Mouse (Mus musculus): ENCODE results near the gene Slc22a23. TPM values are rescaled to one million over a fixed set of nuclear protein-coding genes. Genes with fewer than 3 reads are reported as not detected.

Gene Slc22a23
- polyA plus RNA-seq, 1 experiment from 2014 or later: 7.0 TPM

DNA sequence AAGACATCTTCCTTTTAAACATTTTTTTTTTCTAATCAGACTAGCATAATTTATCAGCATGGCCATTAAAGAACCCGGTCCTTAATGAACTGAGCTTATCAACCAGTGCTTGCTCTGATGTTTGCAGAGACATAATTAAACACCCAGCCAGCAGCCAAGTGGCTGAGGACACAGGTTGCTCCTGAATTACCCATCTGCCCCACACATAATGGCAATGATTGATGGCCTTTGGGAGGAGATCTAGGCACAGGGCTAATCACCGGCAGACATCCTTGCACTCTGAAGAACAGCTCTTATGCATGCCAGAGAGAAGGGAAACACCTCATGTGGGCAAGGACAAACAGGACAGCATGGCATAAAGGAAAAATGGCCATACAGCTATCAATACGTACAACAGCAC is 102.8 kb downstream of the Slc22a23 start:
- TF ChIP-seq CTCF (IDR thresholded peaks at IDR 0.05; ENCODE audit: low read depth) (no peak), EP300 (IDR thresholded peaks at IDR 0.05; ENCODE audit: low read depth) (no peak)
- ATAC-seq: no peak
- Histone ChIP-seq H3K27ac (ENCODE audit: low read depth) (no peak overlapping the region), H3K36me3 (replicated peaks; ENCODE audit: insufficient read depth, low read length) (0 out of 2 replicates have a peak, but pooled peaks cover 2% of the 10 kb centered on the region), H3K9me3 (ENCODE audit: low read length) (no peaks in the 10 kb centered on the region), H3K9ac (replicated peaks) (no peak overlapping the region), H3K27me3 (ENCODE audit: insufficient read depth, low read length) (no peaks in the 10 kb centered on the region), H3K4me3 (ENCODE audit: low read depth, low read length) (no peak overlapping the region), H3K4me2 (ENCODE audit: low read depth, low read length) (no peak overlapping the region), H3K4me1 (ENCODE audit: insufficient read depth) (peaks cover 29% of the 10 kb centered on the region)
- 65% methylated on average over 3 of the region's 3 CpGs for WGBS (ENCODE audit: insufficient replicate concordance)
- no peak for DNase-seq

DNA sequence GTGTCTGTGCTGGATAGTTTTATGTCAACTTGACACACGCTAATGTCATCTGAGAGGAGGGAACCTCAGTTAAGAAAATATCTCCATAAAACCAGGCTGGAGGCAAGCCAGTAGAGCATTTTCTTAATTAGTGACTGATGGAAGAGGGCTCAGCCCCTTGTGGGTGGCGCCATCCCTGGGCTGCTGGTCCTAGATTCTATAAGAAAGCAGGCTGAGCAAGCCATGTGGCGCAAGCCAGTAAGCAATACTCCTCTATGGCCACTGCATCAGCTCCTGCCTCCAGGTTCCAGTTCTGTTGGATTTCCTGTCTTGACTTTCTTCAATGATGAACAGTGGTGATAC is 104.9 kb downstream of the Slc22a23 start:
- H3K9ac ChIP-seq (replicated peaks): no peak overlapping the region
- no peaks in the 10 kb centered on the region for H3K36me3 ChIP-seq (replicated peaks; ENCODE audit: insufficient read depth, low read length)
- no peaks in the 10 kb centered on the region for H3K9me3 ChIP-seq (ENCODE audit: low read length)
- no peak overlapping the region for H3K4me2 ChIP-seq (ENCODE audit: low read depth, low read length)
- ATAC-seq: peak; percentile 50; the same call in 1 of the 2 replicates
- 84% methylated on average over 3 of the region's 3 CpGs for WGBS (ENCODE audit: insufficient replicate concordance)
- H3K27ac ChIP-seq (ENCODE audit: low read depth): peak overlapping the region; percentile 63
- TF ChIP-seq EP300 (IDR thresholded peaks at IDR 0.05; ENCODE audit: low read depth) (no peak), CTCF (IDR thresholded peaks at IDR 0.05; ENCODE audit: low read depth) (no peak)
- H3K4me1 ChIP-seq (ENCODE audit: insufficient read depth): peaks cover 20% of the 10 kb centered on the region
- H3K27me3 ChIP-seq (ENCODE audit: insufficient read depth, low read length): no peaks in the 10 kb centered on the region
- DNase-seq: no peak
- no peak overlapping the region for H3K4me3 ChIP-seq (ENCODE audit: low read depth, low read length)

DNA sequence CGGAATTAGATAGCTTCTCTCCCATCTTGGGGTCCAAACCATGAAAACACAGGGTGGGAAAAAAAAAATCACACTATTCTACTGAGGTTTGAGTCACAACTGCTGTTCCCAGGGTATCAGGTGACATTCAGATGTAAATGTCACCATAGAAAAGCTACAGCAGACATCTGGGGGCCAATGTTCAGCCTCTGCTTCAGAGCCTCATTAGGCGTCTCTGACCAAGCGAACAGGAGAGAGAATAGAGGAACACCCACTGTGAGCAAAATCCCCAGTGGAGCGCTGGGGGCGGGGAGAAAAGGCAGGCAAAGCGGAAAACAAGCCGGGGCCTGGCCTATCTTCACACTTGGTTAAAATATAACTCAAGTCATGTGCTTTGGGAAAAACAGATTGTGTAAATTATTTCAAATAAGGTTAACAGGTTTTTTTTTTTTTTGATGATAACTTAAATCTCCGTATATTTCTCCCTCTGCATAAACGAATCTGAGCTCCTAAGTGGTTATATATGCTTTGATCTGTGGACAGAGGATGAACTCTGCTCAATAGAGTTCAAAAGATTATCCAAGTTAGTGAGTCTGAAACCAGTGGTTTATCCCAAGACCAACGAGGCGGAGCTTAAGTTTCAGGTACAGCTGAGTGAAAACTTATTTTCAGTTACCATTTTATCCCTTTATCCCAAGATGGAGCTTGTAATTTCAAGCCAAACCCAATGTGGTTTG is 105.5 kb downstream of the Slc22a23 start:
- no peaks in the 10 kb centered on the region for H3K27me3 ChIP-seq (ENCODE audit: insufficient read depth, low read length)
- H3K4me2 ChIP-seq (ENCODE audit: low read depth, low read length): no peak overlapping the region
- WGBS (ENCODE audit: insufficient replicate concordance): 63% methylated on average over 11 of the region's 11 CpGs
- peaks cover 20% of the 10 kb centered on the region for H3K4me1 ChIP-seq (ENCODE audit: insufficient read depth)
- H3K4me3 ChIP-seq (ENCODE audit: low read depth, low read length): no peak overlapping the region
- H3K27ac ChIP-seq (ENCODE audit: low read depth): peak overlapping the region; percentile 63
- no peaks in the 10 kb centered on the region for H3K36me3 ChIP-seq (replicated peaks; ENCODE audit: insufficient read depth, low read length)
- no peak overlapping the region for H3K9ac ChIP-seq (replicated peaks)
- DNase-seq: peak; percentile 63
- no peak for TF ChIP-seq CTCF (IDR thresholded peaks at IDR 0.05; ENCODE audit: low read depth)
- TF ChIP-seq EP300 (IDR thresholded peaks at IDR 0.05; ENCODE audit: low read depth): no peak
- no peaks in the 10 kb centered on the region for H3K9me3 ChIP-seq (ENCODE audit: low read length)
- ATAC-seq: peak; percentile 80

DNA sequence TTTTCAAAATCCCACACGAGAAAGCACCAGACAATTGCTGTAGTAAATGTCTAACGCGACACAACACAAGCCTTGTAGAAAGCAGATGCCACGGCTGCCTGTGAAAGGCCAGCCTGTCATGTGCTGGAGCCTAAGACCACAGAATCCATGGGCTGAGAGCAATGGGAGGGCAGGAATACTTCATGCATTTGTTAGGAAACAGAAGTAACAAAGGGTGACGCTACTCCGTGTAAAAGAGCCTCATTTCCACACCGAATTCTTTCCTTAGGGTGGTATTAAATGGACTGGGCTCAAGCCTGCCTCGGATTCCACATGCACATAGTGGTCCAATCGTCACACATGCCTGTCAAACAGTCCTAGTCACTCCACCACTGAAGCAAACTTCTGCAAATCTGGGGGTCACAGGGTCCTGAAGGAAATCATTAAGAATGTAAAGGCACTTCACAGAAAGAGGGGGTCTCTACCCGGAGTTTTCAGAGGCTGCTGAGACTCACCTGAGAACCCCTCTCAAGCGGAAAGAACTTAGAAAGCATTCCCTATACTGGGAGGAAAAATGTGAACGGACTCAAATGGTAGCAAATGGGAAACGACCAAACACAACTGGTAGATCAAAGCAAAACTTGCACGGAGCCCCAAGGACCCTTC is 106.2 kb downstream of the Slc22a23 start:
- no peak overlapping the region for H3K4me2 ChIP-seq (ENCODE audit: low read depth, low read length)
- H3K27ac ChIP-seq (ENCODE audit: low read depth): peak overlapping the region; percentile 7
- no peak for ATAC-seq
- H3K36me3 ChIP-seq (replicated peaks; ENCODE audit: insufficient read depth, low read length): no peaks in the 10 kb centered on the region
- H3K9ac ChIP-seq (replicated peaks): no peak overlapping the region
- peaks cover 20% of the 10 kb centered on the region for H3K4me1 ChIP-seq (ENCODE audit: insufficient read depth)
- no peaks in the 10 kb centered on the region for H3K27me3 ChIP-seq (ENCODE audit: insufficient read depth, low read length)
- TF ChIP-seq CTCF (IDR thresholded peaks at IDR 0.05; ENCODE audit: low read depth) (no peak), EP300 (IDR thresholded peaks at IDR 0.05; ENCODE audit: low read depth) (no peak)
- DNase-seq: no peak
- WGBS (ENCODE audit: insufficient replicate concordance): 51% methylated on average over 14 of the region's 14 CpGs
- H3K4me3 ChIP-seq (ENCODE audit: low read depth, low read length): no peak overlapping the region
- no peaks in the 10 kb centered on the region for H3K9me3 ChIP-seq (ENCODE audit: low read length)

DNA sequence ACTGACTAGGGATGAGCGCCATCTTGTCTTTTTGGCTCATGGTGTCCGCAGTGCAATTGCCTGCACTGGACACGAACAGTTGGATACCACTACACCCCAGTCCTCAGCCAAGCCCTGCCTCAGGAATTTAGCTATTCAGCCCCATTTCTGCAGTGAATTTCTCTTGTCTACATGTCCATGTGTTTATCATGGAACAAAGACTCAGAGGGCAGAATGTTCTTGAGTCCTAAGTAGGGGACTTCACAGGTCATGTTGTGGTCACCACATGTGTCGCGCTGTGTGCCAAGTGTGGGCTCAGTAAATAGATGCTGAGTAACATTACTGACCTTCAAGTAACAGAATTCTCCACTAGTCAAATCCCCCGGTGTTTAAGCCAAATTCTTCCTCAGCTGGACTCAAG is 109.9 kb downstream of the Slc22a23 start:
- 96% methylated on average over 6 of the region's 6 CpGs for WGBS (ENCODE audit: insufficient replicate concordance)
- Histone ChIP-seq H3K9me3 (ENCODE audit: low read length) (no peaks in the 10 kb centered on the region), H3K36me3 (replicated peaks; ENCODE audit: insufficient read depth, low read length) (no peaks in the 10 kb centered on the region), H3K9ac (replicated peaks) (no peak overlapping the region), H3K4me2 (ENCODE audit: low read depth, low read length) (no peak overlapping the region), H3K4me1 (ENCODE audit: insufficient read depth) (peaks cover 8% of the 10 kb centered on the region), H3K27ac (ENCODE audit: low read depth) (no peak overlapping the region), H3K4me3 (ENCODE audit: low read depth, low read length) (no peak overlapping the region), H3K27me3 (ENCODE audit: insufficient read depth, low read length) (no peaks in the 10 kb centered on the region)
- TF ChIP-seq CTCF (IDR thresholded peaks at IDR 0.05; ENCODE audit: low read depth) (no peak), EP300 (IDR thresholded peaks at IDR 0.05; ENCODE audit: low read depth) (no peak)
- ATAC-seq (no peak), DNase-seq (no peak)

DNA sequence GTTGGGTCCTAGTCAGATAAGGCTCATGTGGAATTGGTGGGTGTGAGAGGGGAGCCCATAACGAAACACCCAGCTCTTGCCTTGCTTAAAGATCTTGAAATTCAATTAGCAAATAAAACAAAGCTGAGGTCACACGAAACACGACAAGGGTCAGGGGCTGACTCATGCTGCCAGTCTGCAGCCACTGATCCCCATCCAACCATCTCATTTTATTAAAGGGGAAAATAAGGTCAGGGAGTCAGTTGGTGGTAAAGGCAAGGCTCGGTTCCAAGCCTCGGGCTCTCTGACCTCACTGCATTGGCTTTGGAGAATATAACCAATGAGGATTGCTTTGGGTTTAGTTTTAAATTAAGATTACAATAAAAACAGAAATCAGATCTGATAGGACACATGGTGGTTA is 110.5 kb downstream of the Slc22a23 start:
- Histone ChIP-seq H3K4me2 (ENCODE audit: low read depth, low read length) (no peak overlapping the region), H3K4me1 (ENCODE audit: insufficient read depth) (peaks cover 9% of the 10 kb centered on the region), H3K27ac (ENCODE audit: low read depth) (no peak overlapping the region), H3K36me3 (replicated peaks; ENCODE audit: insufficient read depth, low read length) (no peaks in the 10 kb centered on the region), H3K9ac (replicated peaks) (no peak overlapping the region), H3K27me3 (ENCODE audit: insufficient read depth, low read length) (no peaks in the 10 kb centered on the region), H3K9me3 (ENCODE audit: low read length) (no peaks in the 10 kb centered on the region), H3K4me3 (ENCODE audit: low read depth, low read length) (no peak overlapping the region)
- TF ChIP-seq EP300 (IDR thresholded peaks at IDR 0.05; ENCODE audit: low read depth) (no peak), CTCF (IDR thresholded peaks at IDR 0.05; ENCODE audit: low read depth) (no peak)
- ATAC-seq: no peak
- 76% methylated on average over 5 of the region's 5 CpGs for WGBS (ENCODE audit: insufficient replicate concordance)
- no peak for DNase-seq
